Mouse (Mus musculus) midbrain, embryonic 14.5 days (tissue): ENCODE measurements around the gene Lilrb4a. TPM values are rescaled to one million over a fixed set of nuclear protein-coding genes. Genes with fewer than 3 reads are reported as not detected.
A peak's percentile ranks its signal among the peaks of the same experiment; 100 is the strongest.
"Not testable (repeated sequence)": the region's sequence is repeated elsewhere in the genome, so short reads cannot be mapped to it uniquely, and the experiment has no call there.

Experiments used
- ATAC-seq: fragments of 200-750 bp; cut with Nextera tagmentation; 2 replicates; pipeline ENCODE4 v1.8.0; 2017; ENCODE audit warnings: moderate number of reproducible peaks, moderate library complexity; ENCODE audit not compliant: low FRiP score, low TSS enrichment
- DNase-seq: peaks from one replicate; pipeline ENCODE4 v3.0.0-alpha.2; 2015
- H3K27ac ChIP-seq: fragments of 300-500 bp; sonication (generic); replicated peaks from 2 replicates; pipeline ENCODE4 v1.5.1; 2014; ENCODE audit warnings: mild to moderate bottlenecking, low read depth, low read length, moderate library complexity
- H3K27me3 ChIP-seq: fragments of 300-500 bp; sonication (generic); 2 replicates; pipeline ENCODE4 v1.6.1; 2014; ENCODE audit warnings: low read length, control low read depth, mixed read lengths; ENCODE audit not compliant: control insufficient read depth, insufficient read depth
- H3K36me3 ChIP-seq: fragments of 300-500 bp; sonication (generic); 2 replicates; pipeline ENCODE4 v1.6.1; 2014; ENCODE audit warnings: low read length, control low read depth; ENCODE audit not compliant: control insufficient read depth, insufficient read depth
- H3K4me1 ChIP-seq: fragments of 300-500 bp; sonication (generic); 2 replicates; pipeline ENCODE4 v1.6.1; 2014; ENCODE audit warnings: mild to moderate bottlenecking, antibody characterized with exemption, low read length, control low read depth; ENCODE audit not compliant: control insufficient read depth, insufficient read depth
- H3K4me2 ChIP-seq: fragments of 300-500 bp; sonication (generic); 2 replicates; pipeline ENCODE4 v1.6.1; 2014; ENCODE audit warnings: mild to moderate bottlenecking, low read length, moderate library complexity
- H3K4me3 ChIP-seq: fragments of 300-500 bp; sonication (generic); replicated peaks from 2 replicates; pipeline ENCODE4 v1.5.1; 2014; ENCODE audit warnings: low read depth, low read length
- H3K9ac ChIP-seq: fragments of 300-500 bp; sonication (generic); replicated peaks from 2 replicates; pipeline ENCODE4 v1.6.1; 2014; ENCODE audit warnings: mild to moderate bottlenecking, low read length, moderate library complexity
- H3K9me3 ChIP-seq: fragments of 300-500 bp; sonication (generic); 2 replicates; pipeline ENCODE4 v1.6.1; 2016; ENCODE audit warnings: low read length, control low read depth, mixed read lengths; ENCODE audit not compliant: control insufficient read depth
- WGBS: fragments of 180-500 bp; shearing (Covaris S2); extraction: QIAGEN DNeasy Blood & Tissue Kit; methylation state at CpG from one replicate; pipeline ENCODE4 v1.1.7; 2014; 5-methylcytosine and 5-hydroxymethylcytosine counted together
- polyA plus RNA-seq: library from polyadenylated mRNA; unstranded; fragments of >200 nt; fragmentation: Nextera tagmentation; extraction: Ambion mirVana; gene quantifications from 2 replicates; pipeline ENCODE4 v1.2.1, GENCODE M21; 2014

Lilrb4a gene
- polyA plus RNA-seq = 3.4 TPM in 1 of 2 replicates, not detected in the other

- no CpG with 5 or more reads among the region's 2 CpGs for WGBS
- not testable (repeated sequence) for DNase-seq, H3K9ac ChIP-seq, H3K36me3 ChIP-seq, H3K27ac ChIP-seq, H3K27me3 ChIP-seq, H3K4me3 ChIP-seq, H3K9me3 ChIP-seq, H3K4me2 ChIP-seq, ATAC-seq, H3K4me1 ChIP-seq
Measured at GRCm38 (mm10) chr10:51490691-51491090, at the start of gene Lilrb4a. Gene Lilrb4a, plus strand, starts transcription at chr10:51490956.

DNA sequence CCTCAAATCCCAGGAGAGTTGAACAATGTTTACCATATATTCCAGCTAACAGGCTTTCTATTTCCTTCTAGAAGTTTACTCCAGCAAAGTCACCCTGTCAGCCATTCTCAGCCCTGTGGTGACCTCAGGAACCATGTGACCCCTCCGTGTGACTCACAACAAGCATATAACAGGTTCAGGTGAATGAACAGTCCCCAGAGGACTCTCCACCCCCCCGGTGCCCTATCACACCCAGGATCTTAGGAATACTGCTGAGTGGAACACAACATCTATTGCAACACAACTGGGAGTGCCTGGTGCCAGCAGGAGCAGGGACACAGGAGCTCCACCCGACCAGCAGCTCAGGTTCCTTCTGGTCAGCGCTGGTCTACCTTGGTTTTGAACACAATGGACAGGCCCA is 39.1 kb upstream of the Lilrb4a start:
- Histone ChIP-seq H3K27me3 (no peaks in the 10 kb centered on the region), H3K9ac (no peak overlapping the region)
- WGBS = 81% methylated on average over 4 of the region's 4 CpGs

GRCm38 (mm10) chr10:51453616-51454298 is 37.0 kb upstream of the Lilrb4a start:
- no peak for ATAC-seq
- Histone ChIP-seq H3K9ac (no peak overlapping the region), H3K9me3 (no peaks in the 10 kb centered on the region), H3K4me2 (no peak overlapping the region), H3K4me1 (no peaks in the 10 kb centered on the region), H3K27me3 (no peaks in the 10 kb centered on the region), H3K27ac (no peak overlapping the region), H3K36me3 (no peaks in the 10 kb centered on the region), H3K4me3 (no peak overlapping the region)
- DNase-seq = no peak
- 67% methylated on average over 1 of the region's 1 CpGs for WGBS

More for the DNA sequence above, 39.1 kb upstream of the Lilrb4a start:
- Histone ChIP-seq H3K36me3 (no peaks in the 10 kb centered on the region), H3K27ac (no peak overlapping the region), H3K4me1 (no peaks in the 10 kb centered on the region), H3K4me3 (no peak overlapping the region), H3K4me2 (no peak overlapping the region), H3K9me3 (no peaks in the 10 kb centered on the region)
- no peak for DNase-seq
- no peak for ATAC-seq

DNA sequence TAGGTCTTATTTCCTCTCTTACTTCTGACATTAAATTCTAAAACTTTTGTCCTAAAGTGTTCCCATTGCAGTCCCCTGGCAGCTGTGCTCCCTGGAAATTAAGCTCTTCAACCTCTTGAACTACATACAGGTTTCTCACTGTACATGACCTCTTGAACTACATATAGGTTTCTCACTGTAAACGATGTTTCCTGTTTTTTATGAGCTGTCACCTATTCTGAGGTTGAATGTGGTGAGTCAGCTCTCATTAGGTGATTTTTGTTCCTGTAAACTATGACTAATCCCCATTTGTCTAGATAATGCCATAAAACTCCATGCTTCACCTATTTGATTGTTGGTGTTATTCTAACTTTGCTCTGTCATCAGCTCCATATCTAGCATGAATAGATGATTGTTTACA is 36.4 kb upstream of the Lilrb4a start:
- 77% methylated on average over 1 of the region's 1 CpGs for WGBS
- no peak for ATAC-seq
- no peak overlapping the region for H3K4me3 ChIP-seq
- H3K4me2 ChIP-seq = no peak overlapping the region
- no peak overlapping the region for H3K27ac ChIP-seq
- H3K9ac ChIP-seq = no peak overlapping the region
- H3K27me3 ChIP-seq = no peaks in the 10 kb centered on the region
- H3K36me3 ChIP-seq = no peaks in the 10 kb centered on the region
- no peaks in the 10 kb centered on the region for H3K9me3 ChIP-seq
- DNase-seq = no peak
- H3K4me1 ChIP-seq = no peaks in the 10 kb centered on the region

GRCm38 (mm10) chr10:51455762-51456161 is 35.0 kb upstream of the Lilrb4a start:
- no peak for ATAC-seq
- H3K27ac ChIP-seq = no peak overlapping the region
- H3K4me1 ChIP-seq = no peaks in the 10 kb centered on the region
- H3K4me2 ChIP-seq = no peak overlapping the region
- H3K4me3 ChIP-seq = no peak overlapping the region
- DNase-seq = no peak
- 94% methylated on average over 1 of the region's 1 CpGs for WGBS
- H3K36me3 ChIP-seq = no peaks in the 10 kb centered on the region
- H3K9ac ChIP-seq = no peak overlapping the region
- no peaks in the 10 kb centered on the region for H3K9me3 ChIP-seq
- H3K27me3 ChIP-seq = no peaks in the 10 kb centered on the region

DNA sequence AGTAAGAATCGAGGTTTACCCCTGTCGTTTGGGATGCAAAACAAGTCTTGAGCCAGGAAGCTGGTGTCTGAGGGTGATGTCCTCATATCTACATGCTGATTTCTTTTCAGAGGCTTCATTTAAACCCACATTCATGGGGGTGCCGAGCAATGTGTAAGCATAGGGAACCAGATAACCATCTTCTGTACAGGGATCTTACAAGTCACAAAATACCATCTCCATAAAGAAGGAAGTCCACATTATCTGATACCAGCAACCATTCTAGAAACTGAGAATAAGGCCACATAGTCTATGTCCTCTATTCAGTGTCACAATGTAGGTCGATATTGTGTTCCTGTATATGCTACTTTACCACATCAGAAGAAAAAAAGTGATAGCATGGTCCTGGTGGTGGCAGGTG is 34.4 kb upstream of the Lilrb4a start:
- DNase-seq (no peak), ATAC-seq (no peak)
- Histone ChIP-seq H3K27ac (no peak overlapping the region), H3K4me1 (no peaks in the 10 kb centered on the region), H3K4me2 (no peak overlapping the region), H3K4me3 (no peak overlapping the region), H3K9me3 (no peaks in the 10 kb centered on the region), H3K36me3 (no peaks in the 10 kb centered on the region), H3K9ac (no peak overlapping the region), H3K27me3 (no peaks in the 10 kb centered on the region)
- 77% methylated on average over 4 of the region's 4 CpGs for WGBS

GRCm38 (mm10) chr10:51463800-51464199 is 27.0 kb upstream of the Lilrb4a start:
- ATAC-seq, H3K4me2 ChIP-seq, H3K4me1 ChIP-seq, H3K27ac ChIP-seq, H3K4me3 ChIP-seq, H3K9me3 ChIP-seq, H3K36me3 ChIP-seq, H3K27me3 ChIP-seq, H3K9ac ChIP-seq: not testable (repeated sequence)
- 24% methylated on average over 4 of the region's 4 CpGs for WGBS
- DNase-seq = peak; percentile 1

DNA sequence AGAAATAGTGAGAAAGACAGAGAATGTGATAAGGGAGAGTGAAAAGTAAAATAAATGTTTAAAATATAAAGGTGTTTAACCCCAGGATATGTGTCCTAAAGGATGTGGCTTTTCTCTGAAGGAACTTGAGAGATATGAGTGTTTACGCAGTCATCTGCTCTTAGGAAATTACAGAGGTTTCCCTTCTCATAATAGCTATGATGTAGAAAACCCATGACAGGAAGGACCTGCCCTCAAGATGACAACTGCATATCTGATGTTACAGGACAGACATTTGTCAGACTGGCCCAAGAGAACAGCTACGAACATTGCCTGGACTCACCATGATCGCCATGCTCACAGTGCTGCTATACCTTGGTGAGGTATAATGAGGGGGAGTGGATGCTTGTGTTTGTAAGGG is 10.4 kb upstream of the Lilrb4a start, which contains the start of the genes Gm49339 and Lilr4b:
Gene Gm49339, plus strand, starts transcription at position 216 of the 400 bp plus-strand sequence.
Gene Lilr4b, plus strand, starts transcription at position 236 of the 400 bp plus-strand sequence.
- not testable (repeated sequence) for DNase-seq, H3K4me1 ChIP-seq, ATAC-seq, H3K27me3 ChIP-seq, H3K27ac ChIP-seq, H3K9ac ChIP-seq, H3K4me2 ChIP-seq, H3K9me3 ChIP-seq, H3K36me3 ChIP-seq, H3K4me3 ChIP-seq
- WGBS = 97% methylated on average over 1 of the region's 3 CpGs

GRCm38 (mm10) chr10:51520021-51520420 is 29.3 kb downstream of the Lilrb4a start:
- Histone ChIP-seq H3K9ac (no peak overlapping the region), H3K4me2 (no peak overlapping the region), H3K27me3 (no peaks in the 10 kb centered on the region), H3K4me3 (no peak overlapping the region), H3K27ac (no peak overlapping the region), H3K36me3 (no peaks in the 10 kb centered on the region), H3K9me3 (no peaks in the 10 kb centered on the region), H3K4me1 (no peaks in the 10 kb centered on the region)
- ATAC-seq (no peak), DNase-seq (no peak)
